Mouse (Mus musculus) forebrain, embryonic 11.5 days (tissue): ENCODE measurements around the gene B4galnt3. TPM values are rescaled to one million over a fixed set of nuclear protein-coding genes. Genes with fewer than 3 reads are reported as not detected.
A peak's percentile ranks its signal among the peaks of the same experiment; 100 is the strongest.

Experiments used
- ATAC-seq: fragments of 200-750 bp; cut with Nextera tagmentation; replicated peaks from 2 replicates; pipeline ENCODE4 v1.8.0; 2017; ENCODE audit warnings: moderate TSS enrichment; ENCODE audit not compliant: low FRiP score
- DNase-seq: peaks from one replicate; pipeline ENCODE4 v3.0.0-alpha.2; 2017; ENCODE audit warnings: low spot score
- H3K27ac ChIP-seq: fragments of 300-500 bp; sonication (generic); 2 replicates; pipeline ENCODE4 v1.5.1; 2014; ENCODE audit warnings: low read depth, low read length
- H3K27me3 ChIP-seq: fragments of 300-500 bp; sonication (generic); 2 replicates; pipeline ENCODE4 v1.6.1; 2014; ENCODE audit warnings: mild to moderate bottlenecking, low read length, mixed read lengths; ENCODE audit not compliant: control insufficient read depth, insufficient read depth
- H3K36me3 ChIP-seq: fragments of 300-500 bp; sonication (generic); 2 replicates; pipeline ENCODE4 v1.6.1; 2014; ENCODE audit warnings: mild to moderate bottlenecking, low read length, moderate library complexity, mixed read lengths; ENCODE audit not compliant: control insufficient read depth, insufficient read depth
- H3K4me1 ChIP-seq: fragments of 300-500 bp; sonication (generic); replicated peaks from 2 replicates; pipeline ENCODE4 v1.6.1; 2014; ENCODE audit warnings: low read length, mixed read lengths; ENCODE audit not compliant: control insufficient read depth, insufficient read depth
- H3K4me2 ChIP-seq: fragments of 300-500 bp; sonication (generic); 2 replicates; pipeline ENCODE4 v1.6.1; 2014; ENCODE audit warnings: low read depth, mild to moderate bottlenecking, low read length, moderate library complexity, mixed read lengths; ENCODE audit not compliant: severe bottlenecking
- H3K4me3 ChIP-seq: fragments of 300-500 bp; sonication (generic); 2 replicates; pipeline ENCODE4 v1.5.1; 2014; ENCODE audit warnings: low read depth, low read length
- H3K9ac ChIP-seq: fragments of 300-500 bp; sonication (generic); 2 replicates; pipeline ENCODE4 v1.6.1; 2014; ENCODE audit warnings: low read length
- H3K9me3 ChIP-seq: fragments of 300-500 bp; sonication (generic); 2 replicates; pipeline ENCODE4 v1.6.1; 2016; ENCODE audit warnings: low read length, mixed read lengths; ENCODE audit not compliant: control insufficient read depth
- WGBS: fragments of 180-500 bp; shearing (Covaris S2); extraction: QIAGEN DNeasy Blood & Tissue Kit; methylation state at CpG from one replicate; pipeline ENCODE4 v1.1.7; 2014; 5-methylcytosine and 5-hydroxymethylcytosine counted together
- polyA plus RNA-seq: library from polyadenylated mRNA; unstranded; fragments of >200 nt; fragmentation: Nextera tagmentation; extraction: Ambion mirVana; gene quantifications from 2 replicates; pipeline ENCODE4 v1.2.1, GENCODE M21; 2014

B4galnt3 gene
- polyA plus RNA-seq, 1 experiment from 2014 or later, result not detected

DNA sequence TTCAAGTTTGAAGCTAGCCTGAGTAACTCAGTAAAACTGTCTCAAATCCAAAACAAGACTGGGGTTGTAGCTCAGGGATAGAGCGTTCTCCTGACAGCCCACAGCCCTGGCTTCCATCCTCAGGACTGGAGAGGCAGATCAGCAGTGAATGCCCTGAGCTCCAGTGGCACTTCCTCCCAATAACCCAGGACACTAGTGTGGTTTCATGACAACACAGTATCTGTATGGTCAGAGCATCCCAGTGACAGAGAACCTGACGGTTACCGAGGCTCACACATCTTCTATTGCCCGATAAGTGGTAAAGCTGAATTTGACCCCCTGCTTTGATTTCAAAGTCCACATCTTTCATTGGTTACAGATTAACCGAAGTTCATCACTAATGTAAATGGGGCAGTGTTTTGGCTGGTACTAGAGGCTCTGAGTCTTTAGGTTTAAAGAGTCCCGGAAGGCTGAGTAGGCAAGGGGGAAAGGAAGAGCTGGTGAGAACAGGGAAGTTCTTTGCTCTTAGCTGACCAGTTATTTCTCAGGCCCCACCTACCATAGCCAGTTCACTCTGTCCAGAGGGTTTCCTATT, 120.2 kb downstream of the B4galnt3 start:
- H3K27ac ChIP-seq, result no peak overlapping the region
- H3K4me1 ChIP-seq, result no peaks in the 10 kb centered on the region
- 92% methylated on average over 6 of the region's 6 CpGs for WGBS
- H3K4me2 ChIP-seq, result no peak overlapping the region
- no peaks in the 10 kb centered on the region for H3K36me3 ChIP-seq
- H3K9me3 ChIP-seq, result no peaks in the 10 kb centered on the region
- no peaks in the 10 kb centered on the region for H3K27me3 ChIP-seq
- no peak overlapping the region for H3K4me3 ChIP-seq
- H3K9ac ChIP-seq, result no peak overlapping the region
- DNase-seq, result no peak
- no peak for ATAC-seq

DNA sequence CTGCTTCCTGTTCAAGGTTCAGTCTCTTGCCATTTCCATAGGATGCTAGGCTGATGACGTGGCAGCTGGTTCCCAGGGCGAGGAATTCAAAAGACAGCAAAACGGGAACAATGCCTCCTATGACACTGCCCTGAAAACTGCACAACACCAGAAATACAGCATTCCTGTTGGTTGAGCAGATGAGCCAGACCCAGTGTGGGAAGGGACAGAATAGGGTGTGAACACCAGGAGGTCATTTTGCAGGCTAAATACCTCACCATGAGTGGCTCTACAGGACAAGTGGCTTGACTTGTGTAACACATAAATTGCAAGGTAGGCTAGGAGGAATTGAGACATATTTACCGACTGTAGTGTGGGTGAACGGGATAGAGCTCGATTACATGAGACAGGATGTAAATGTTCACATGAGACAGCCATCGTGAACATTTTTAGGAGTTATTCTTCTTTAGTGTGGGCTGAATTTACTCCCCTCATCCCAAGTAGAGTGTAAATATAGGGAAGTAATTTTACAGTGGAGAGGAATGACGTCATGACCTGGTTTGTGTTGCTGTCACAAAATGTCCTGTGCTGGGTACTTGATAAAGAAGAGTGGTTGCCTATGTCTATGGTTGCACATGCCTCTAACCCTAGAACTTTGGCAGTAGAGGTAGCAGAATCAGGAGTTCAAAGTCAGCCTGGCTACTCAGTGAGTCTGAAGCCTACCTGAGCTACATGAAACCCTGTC, 121.9 kb downstream of the B4galnt3 start:
- Histone ChIP-seq H3K27me3 (no peaks in the 10 kb centered on the region), H3K9me3 (no peaks in the 10 kb centered on the region), H3K4me2 (no peak overlapping the region), H3K4me1 (no peaks in the 10 kb centered on the region), H3K9ac (no peak overlapping the region), H3K36me3 (no peaks in the 10 kb centered on the region), H3K4me3 (no peak overlapping the region), H3K27ac (no peak overlapping the region)
- 87% methylated on average over 8 of the region's 8 CpGs for WGBS
- ATAC-seq (no peak), DNase-seq (no peak)

DNA sequence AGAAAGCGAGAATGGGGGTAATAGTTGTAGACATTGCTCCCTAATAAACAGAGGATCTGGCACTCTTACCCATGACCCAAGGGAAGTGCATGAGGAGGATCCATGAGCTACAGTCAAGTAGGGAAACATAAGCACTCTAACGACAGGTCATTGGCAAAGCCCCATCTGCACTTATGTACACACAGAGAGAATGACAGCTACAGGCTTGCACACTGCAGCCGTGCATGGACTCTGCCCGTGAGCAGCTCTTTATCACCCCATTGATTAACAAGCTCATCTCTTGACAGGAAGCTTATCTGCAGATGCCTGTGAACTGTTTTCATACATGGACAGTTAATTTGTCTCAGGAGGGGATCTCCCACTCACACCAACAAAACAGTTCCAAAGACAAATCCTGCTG, 126.8 kb downstream of the B4galnt3 start:
- no peaks in the 10 kb centered on the region for H3K4me1 ChIP-seq
- DNase-seq (no peak), ATAC-seq (no peak)
- WGBS, result 82% methylated on average over 4 of the region's 4 CpGs
- no peak overlapping the region for H3K4me3 ChIP-seq
- H3K9me3 ChIP-seq, result no peaks in the 10 kb centered on the region
- no peaks in the 10 kb centered on the region for H3K27me3 ChIP-seq
- no peak overlapping the region for H3K4me2 ChIP-seq
- H3K9ac ChIP-seq, result no peak overlapping the region
- H3K36me3 ChIP-seq, result no peaks in the 10 kb centered on the region
- H3K27ac ChIP-seq, result no peak overlapping the region

DNA sequence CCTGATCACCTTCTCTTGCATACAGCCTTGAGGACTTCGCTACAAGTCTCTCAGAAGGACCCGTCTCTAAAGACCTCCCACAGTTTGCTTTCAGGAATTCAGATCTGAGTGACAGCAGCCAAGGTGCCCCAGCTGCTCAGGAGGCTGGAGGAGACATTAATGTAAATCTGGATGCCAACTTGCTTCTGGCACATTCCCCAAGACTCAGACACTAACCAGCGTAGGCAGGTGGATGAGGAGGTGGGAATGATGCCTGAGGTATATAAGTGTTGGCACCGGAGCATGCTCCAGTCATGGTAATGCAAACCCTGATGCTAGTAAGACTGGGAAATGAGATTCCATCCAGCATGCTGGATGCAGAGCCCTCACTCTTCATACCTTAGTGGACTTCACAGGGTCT, 129.6 kb downstream of the B4galnt3 start:
- Histone ChIP-seq H3K4me2 (no peak overlapping the region), H3K27me3 (no peaks in the 10 kb centered on the region), H3K9ac (no peak overlapping the region), H3K4me1 (no peaks in the 10 kb centered on the region), H3K9me3 (no peaks in the 10 kb centered on the region), H3K36me3 (no peaks in the 10 kb centered on the region), H3K4me3 (no peak overlapping the region), H3K27ac (no peak overlapping the region)
- DNase-seq (no peak), ATAC-seq (no peak)
- WGBS, result 82% methylated on average over 4 of the region's 4 CpGs

DNA sequence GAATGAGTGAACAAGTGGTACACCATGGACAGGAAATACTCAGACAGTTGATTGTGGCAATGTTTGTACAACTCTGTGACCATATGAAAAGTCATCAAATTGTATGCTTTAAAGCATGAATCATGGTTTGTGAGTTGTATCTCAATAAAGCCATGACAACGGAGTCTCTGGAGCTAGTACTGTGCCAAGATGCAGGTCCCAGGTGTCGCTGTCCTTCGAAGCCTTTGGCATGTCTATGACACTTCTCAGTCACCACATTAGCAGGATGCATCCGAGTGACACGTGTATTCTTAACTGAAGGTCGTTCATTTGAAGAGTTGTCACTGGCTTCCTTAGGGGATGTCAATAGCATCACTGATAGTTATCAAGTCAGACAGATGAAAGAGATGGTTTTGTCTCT, 131.4 kb downstream of the B4galnt3 start:
- DNase-seq (no peak), ATAC-seq (no peak)
- H3K27me3 ChIP-seq, result no peaks in the 10 kb centered on the region
- no peak overlapping the region for H3K4me3 ChIP-seq
- no peaks in the 10 kb centered on the region for H3K36me3 ChIP-seq
- no peak overlapping the region for H3K27ac ChIP-seq
- H3K9ac ChIP-seq, result no peak overlapping the region
- no peak overlapping the region for H3K4me2 ChIP-seq
- 83% methylated on average over 6 of the region's 6 CpGs for WGBS
- 0 out of 2 replicates have a peak, but pooled peaks cover 3% of the 10 kb centered on the region for H3K4me1 ChIP-seq
- H3K9me3 ChIP-seq, result no peaks in the 10 kb centered on the region

DNA sequence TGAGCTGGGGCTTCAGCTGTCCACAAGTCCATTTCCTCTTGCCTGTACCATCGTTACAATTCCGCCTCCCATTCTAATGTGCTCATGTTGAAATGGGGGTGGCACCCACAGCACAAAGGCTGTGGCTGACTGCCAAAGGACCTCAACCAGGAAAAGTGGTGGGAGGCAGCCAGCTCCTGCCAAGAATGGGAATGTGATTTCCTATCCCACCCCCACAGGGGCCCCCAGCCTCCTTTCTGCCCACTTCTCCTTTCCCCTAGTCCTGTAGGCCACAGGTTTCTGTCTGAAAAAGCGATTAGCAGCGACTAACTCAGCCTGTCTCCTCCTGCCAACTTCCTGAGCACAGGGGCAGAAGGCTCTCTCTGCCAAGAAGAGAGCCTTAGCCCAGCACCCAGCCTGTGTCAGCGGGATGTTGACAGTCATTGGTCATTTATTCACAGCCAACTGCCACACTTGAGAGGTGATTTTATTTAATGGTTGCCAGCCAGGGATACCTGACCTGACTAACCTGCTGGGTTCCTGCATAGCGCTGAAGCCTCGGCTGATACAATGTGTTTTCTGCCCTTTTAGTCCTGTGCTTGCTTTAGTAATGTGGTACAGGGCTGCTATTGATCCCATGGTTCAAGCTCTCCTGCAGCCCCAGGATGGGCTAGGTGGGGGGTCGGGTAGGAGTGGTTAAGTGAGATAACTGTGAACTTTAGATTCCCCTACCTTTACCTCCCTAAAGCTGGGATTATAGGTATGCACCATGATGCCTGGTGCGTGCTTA, 135.0 kb downstream of the B4galnt3 start:
- no peaks in the 10 kb centered on the region for H3K36me3 ChIP-seq
- DNase-seq, result no peak
- 66% methylated on average over 9 of the region's 9 CpGs for WGBS
- H3K4me2 ChIP-seq, result no peak overlapping the region
- H3K27ac ChIP-seq, result no peak overlapping the region
- H3K9ac ChIP-seq, result peak overlapping the region; percentile 16; the same call in 1 of the 2 replicates
- H3K4me3 ChIP-seq, result no peak overlapping the region
- no peak for ATAC-seq
- H3K27me3 ChIP-seq, result no peaks in the 10 kb centered on the region
- H3K4me1 ChIP-seq, result 0 out of 2 replicates have a peak, but pooled peaks cover 3% of the 10 kb centered on the region
- H3K9me3 ChIP-seq, result no peaks in the 10 kb centered on the region

DNA sequence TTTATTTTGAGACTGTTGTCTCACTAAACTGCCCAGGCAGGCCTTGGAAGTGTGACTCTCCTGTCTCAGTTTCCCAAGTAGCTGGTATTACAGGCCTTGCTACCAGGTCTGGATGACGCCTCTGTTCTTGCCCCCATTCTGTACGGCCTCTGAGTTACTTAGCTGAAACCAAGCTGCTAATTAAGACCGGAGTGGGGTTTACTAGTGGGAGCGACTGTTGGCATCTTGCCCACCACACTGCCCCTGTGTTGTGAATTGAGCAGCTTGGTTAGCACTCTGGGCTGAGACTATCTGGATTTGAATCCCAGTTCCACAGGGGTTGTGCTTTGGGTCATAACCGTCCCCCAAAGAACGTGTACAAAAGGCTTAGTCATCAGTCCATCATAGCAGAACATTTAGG, 136.9 kb downstream of the B4galnt3 start:
- no peak overlapping the region for H3K9ac ChIP-seq
- WGBS, result 68% methylated on average over 6 of the region's 6 CpGs
- 0 out of 2 replicates have a peak, but pooled peaks cover 3% of the 10 kb centered on the region for H3K4me1 ChIP-seq
- H3K4me2 ChIP-seq, result no peak overlapping the region
- ATAC-seq (no peak), DNase-seq (no peak)
- no peaks in the 10 kb centered on the region for H3K9me3 ChIP-seq
- no peaks in the 10 kb centered on the region for H3K27me3 ChIP-seq
- no peaks in the 10 kb centered on the region for H3K36me3 ChIP-seq
- no peak overlapping the region for H3K27ac ChIP-seq
- H3K4me3 ChIP-seq, result no peak overlapping the region

DNA sequence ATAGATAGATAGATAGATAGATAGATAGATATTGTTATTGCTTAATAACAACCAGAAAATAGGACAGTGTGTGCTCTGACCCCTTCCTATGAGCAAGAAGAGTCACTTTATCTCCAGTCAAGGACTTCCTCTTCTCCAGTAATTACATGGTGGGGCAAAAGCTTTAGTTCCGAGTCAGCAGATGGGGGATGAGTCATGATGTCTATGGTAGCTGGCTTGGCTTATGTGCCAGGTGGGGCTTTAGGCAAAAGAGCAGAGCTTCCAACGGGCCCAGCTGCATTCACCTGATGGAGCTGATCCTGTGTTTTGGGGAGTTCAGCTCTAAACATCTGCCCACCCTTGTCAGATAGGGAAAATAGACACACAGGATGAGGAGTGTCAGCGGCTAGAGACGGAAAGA, 138.8 kb downstream of the B4galnt3 start:
- no peaks in the 10 kb centered on the region for H3K36me3 ChIP-seq
- H3K4me2 ChIP-seq, result no peak overlapping the region
- DNase-seq, result no peak
- no peaks in the 10 kb centered on the region for H3K9me3 ChIP-seq
- no peak overlapping the region for H3K27ac ChIP-seq
- 88% methylated on average over 4 of the region's 4 CpGs for WGBS
- H3K9ac ChIP-seq, result no peak overlapping the region
- no peak for ATAC-seq
- H3K4me3 ChIP-seq, result no peak overlapping the region
- 0 out of 2 replicates have a peak, but pooled peaks cover 3% of the 10 kb centered on the region for H3K4me1 ChIP-seq
- H3K27me3 ChIP-seq, result no peaks in the 10 kb centered on the region
